Mouse (Mus musculus): ENCODE data around the gene B3gat3. TPM values are rescaled to one million over a fixed set of nuclear protein-coding genes. Genes with fewer than 3 reads are reported as not detected.

The B3gat3 gene
- polyA plus RNA-seq, 1 experiment from 2014 or later: 40.2 TPM

- Histone ChIP-seq H3K9me3 (ENCODE audit: control insufficient read depth, low read length) (no peaks in the 10 kb centered on the region), H3K27ac (ENCODE audit: low read length) (peak overlapping the region; percentile 90), H3K4me2 (ENCODE audit: low read depth, low read length) (peak overlapping the region; percentile 76), H3K27me3 (ENCODE audit: control insufficient read depth, insufficient read depth, low read depth, low read length) (no peaks in the 10 kb centered on the region), H3K9ac (ENCODE audit: low read length) (peak overlapping the region; percentile 81), H3K36me3 (ENCODE audit: control insufficient read depth, insufficient read depth, low read length) (peaks cover 23% of the 10 kb centered on the region), H3K4me3 (ENCODE audit: low read length) (peak overlapping the region; percentile 74), H3K4me1 (replicated peaks; ENCODE audit: control insufficient read depth, insufficient read depth, low read length) (peaks cover 9% of the 10 kb centered on the region)
- WGBS: 64% methylated on average over 6 of the region's 6 CpGs
- no peak for ATAC-seq (ENCODE audit: low read depth)
Measured at GRCm38 (mm10) chr19:8919684-8920072, 496 bp upstream of the B3gat3 start.

- H3K9ac ChIP-seq (ENCODE audit: low read length): peak overlapping the region; percentile 81
- under 1% methylated on average over 6 of the region's 6 CpGs for WGBS
Measured at GRCm38 (mm10) chr19:8920836-8921291, 690 bp downstream of the B3gat3 start.

GRCm38 (mm10) chr19:8921741-8922140 is 1.6 kb downstream of the B3gat3 start:
- 71% methylated on average over 9 of the region's 9 CpGs for WGBS
- ATAC-seq (ENCODE audit: low read depth): no peak
- peaks cover 9% of the 10 kb centered on the region for H3K4me1 ChIP-seq (replicated peaks; ENCODE audit: control insufficient read depth, insufficient read depth, low read length)
- H3K27me3 ChIP-seq (ENCODE audit: control insufficient read depth, insufficient read depth, low read depth, low read length): no peaks in the 10 kb centered on the region
- no peaks in the 10 kb centered on the region for H3K9me3 ChIP-seq (ENCODE audit: control insufficient read depth, low read length)
- no peak overlapping the region for H3K27ac ChIP-seq (ENCODE audit: low read length)
- H3K4me2 ChIP-seq (ENCODE audit: low read depth, low read length): peak overlapping the region; percentile 76; the same call in 1 of the 2 replicates
- peaks cover 10% of the 10 kb centered on the region for H3K36me3 ChIP-seq (ENCODE audit: control insufficient read depth, insufficient read depth, low read length)
- peak overlapping the region; percentile 74; the same call in 1 of the 2 replicates for H3K4me3 ChIP-seq (ENCODE audit: low read length)
- H3K9ac ChIP-seq (ENCODE audit: low read length): peak overlapping the region; percentile 48; the same call in 1 of the 2 replicates

More at GRCm38 (mm10) chr19:8920836-8921291, 690 bp downstream of the B3gat3 start:
- peak overlapping the region; percentile 90 for H3K27ac ChIP-seq (ENCODE audit: low read length)
- peak overlapping the region; percentile 76 for H3K4me2 ChIP-seq (ENCODE audit: low read depth, low read length)
- peaks cover 9% of the 10 kb centered on the region for H3K4me1 ChIP-seq (replicated peaks; ENCODE audit: control insufficient read depth, insufficient read depth, low read length)
- ATAC-seq (ENCODE audit: low read depth): no peak; the same call in 1 of the 2 replicates
- H3K36me3 ChIP-seq (ENCODE audit: control insufficient read depth, insufficient read depth, low read length): peaks cover 12% of the 10 kb centered on the region
- no peaks in the 10 kb centered on the region for H3K9me3 ChIP-seq (ENCODE audit: control insufficient read depth, low read length)
- H3K4me3 ChIP-seq (ENCODE audit: low read length): peak overlapping the region; percentile 74
- H3K27me3 ChIP-seq (ENCODE audit: control insufficient read depth, insufficient read depth, low read depth, low read length): no peaks in the 10 kb centered on the region

GRCm38 (mm10) chr19:8926766-8927165 is 6.6 kb downstream of the B3gat3 start:
- peaks cover 10% of the 10 kb centered on the region for H3K36me3 ChIP-seq (ENCODE audit: control insufficient read depth, insufficient read depth, low read length)
- H3K27me3 ChIP-seq (ENCODE audit: control insufficient read depth, insufficient read depth, low read depth, low read length): no peaks in the 10 kb centered on the region
- no peak overlapping the region for H3K9ac ChIP-seq (ENCODE audit: low read length)
- peaks cover 10% of the 10 kb centered on the region for H3K4me1 ChIP-seq (replicated peaks; ENCODE audit: control insufficient read depth, insufficient read depth, low read length)
- no peak overlapping the region for H3K27ac ChIP-seq (ENCODE audit: low read length)
- ATAC-seq (ENCODE audit: low read depth): no peak
- WGBS: 83% methylated on average over 2 of the region's 2 CpGs
- no peak overlapping the region for H3K4me3 ChIP-seq (ENCODE audit: low read length)
- no peaks in the 10 kb centered on the region for H3K9me3 ChIP-seq (ENCODE audit: control insufficient read depth, low read length)
- H3K4me2 ChIP-seq (ENCODE audit: low read depth, low read length): no peak overlapping the region

GRCm38 (mm10) chr19:8927891-8928525 is 7.8 kb downstream of the B3gat3 start:
- H3K27ac ChIP-seq (ENCODE audit: low read length): no peak overlapping the region
- peaks cover 10% of the 10 kb centered on the region for H3K36me3 ChIP-seq (ENCODE audit: control insufficient read depth, insufficient read depth, low read length)
- H3K9me3 ChIP-seq (ENCODE audit: control insufficient read depth, low read length): no peaks in the 10 kb centered on the region
- H3K27me3 ChIP-seq (ENCODE audit: control insufficient read depth, insufficient read depth, low read depth, low read length): no peaks in the 10 kb centered on the region
- no peak overlapping the region for H3K4me3 ChIP-seq (ENCODE audit: low read length)
- no peak for ATAC-seq (ENCODE audit: low read depth)
- 85% methylated on average over 12 of the region's 12 CpGs for WGBS
- H3K4me1 ChIP-seq (replicated peaks; ENCODE audit: control insufficient read depth, insufficient read depth, low read length): peaks cover 9% of the 10 kb centered on the region
- no peak overlapping the region for H3K4me2 ChIP-seq (ENCODE audit: low read depth, low read length)
- H3K9ac ChIP-seq (ENCODE audit: low read length): no peak overlapping the region

GRCm38 (mm10) chr19:8928689-8929223 is 8.6 kb downstream of the B3gat3 start:
- Histone ChIP-seq H3K4me2 (ENCODE audit: low read depth, low read length) (peak overlapping the region; percentile 81), H3K4me3 (ENCODE audit: low read length) (peak overlapping the region; percentile 82), H3K4me1 (replicated peaks; ENCODE audit: control insufficient read depth, insufficient read depth, low read length) (peaks cover 9% of the 10 kb centered on the region), H3K27me3 (ENCODE audit: control insufficient read depth, insufficient read depth, low read depth, low read length) (no peaks in the 10 kb centered on the region), H3K9ac (ENCODE audit: low read length) (peak overlapping the region; percentile 89), H3K27ac (ENCODE audit: low read length) (peak overlapping the region; percentile 95), H3K36me3 (ENCODE audit: control insufficient read depth, insufficient read depth, low read length) (peaks cover 16% of the 10 kb centered on the region), H3K9me3 (ENCODE audit: control insufficient read depth, low read length) (no peaks in the 10 kb centered on the region)
- peak; percentile 12 for ATAC-seq (ENCODE audit: low read depth)
- whole genome bisulfite sequencing: 28% methylated on average over 16 of the region's 16 CpGs

GRCm38 (mm10) chr19:8929224-8930088 is 9.3 kb downstream of the B3gat3 start, which contains the start of the genes Rom1 and Eml3:
Gene Rom1, minus strand, starts transcription at chr19:8929356.
Gene Eml3, plus strand, starts transcription at chr19:8929552.
- peaks cover 20% of the 10 kb centered on the region for H3K36me3 ChIP-seq (ENCODE audit: control insufficient read depth, insufficient read depth, low read length)
- under 1% methylated on average over 51 of the region's 74 CpGs for WGBS

GRCm38 (mm10) chr19:8930117-8930516 is 9.9 kb downstream of the B3gat3 start:
- WGBS: 2% methylated on average over 11 of the region's 11 CpGs
- no peaks in the 10 kb centered on the region for H3K9me3 ChIP-seq (ENCODE audit: control insufficient read depth, low read length)
- H3K36me3 ChIP-seq (ENCODE audit: control insufficient read depth, insufficient read depth, low read length): peaks cover 24% of the 10 kb centered on the region
- H3K4me1 ChIP-seq (replicated peaks; ENCODE audit: control insufficient read depth, insufficient read depth, low read length): peaks cover 9% of the 10 kb centered on the region
- peak overlapping the region; percentile 89 for H3K9ac ChIP-seq (ENCODE audit: low read length)
- H3K4me3 ChIP-seq (ENCODE audit: low read length): peak overlapping the region; percentile 82
- no peak for ATAC-seq (ENCODE audit: low read depth)
- H3K27ac ChIP-seq (ENCODE audit: low read length): peak overlapping the region; percentile 95
- peak overlapping the region; percentile 81 for H3K4me2 ChIP-seq (ENCODE audit: low read depth, low read length)
- H3K27me3 ChIP-seq (ENCODE audit: control insufficient read depth, insufficient read depth, low read depth, low read length): no peaks in the 10 kb centered on the region

More at GRCm38 (mm10) chr19:8929224-8930088, 9.3 kb downstream of the B3gat3 start, which contains the start of the genes Rom1 and Eml3:
- peak; percentile 90 for ATAC-seq (ENCODE audit: low read depth)
- H3K27ac ChIP-seq (ENCODE audit: low read length): peak within 1 kb of the TSS; percentile 95
- H3K4me3 ChIP-seq (ENCODE audit: low read length): peak within 1 kb of the TSS; percentile 82
- peak within 1 kb of the TSS; percentile 89 for H3K9ac ChIP-seq (ENCODE audit: low read length)
- peaks cover 9% of the 10 kb centered on the region for H3K4me1 ChIP-seq (replicated peaks; ENCODE audit: control insufficient read depth, insufficient read depth, low read length)
- no peaks in the 10 kb centered on the region for H3K9me3 ChIP-seq (ENCODE audit: control insufficient read depth, low read length)
- no peaks in the 10 kb centered on the region for H3K27me3 ChIP-seq (ENCODE audit: control insufficient read depth, insufficient read depth, low read depth, low read length)
- H3K4me2 ChIP-seq (ENCODE audit: low read depth, low read length): peak within 1 kb of the TSS; percentile 81

Data from lung, embryonic 16.5 days (tissue).